Mouse (Mus musculus): ENCODE data around the gene Gm20696.

- TF ChIP-seq POLR2A (IDR thresholded peaks at IDR 0.05; ENCODE audit: borderline replicate concordance, insufficient read depth, low read length) = no peak
- no peak for TF ChIP-seq CTCF (IDR thresholded peaks at IDR 0.05; ENCODE audit: borderline replicate concordance, insufficient read depth, low read depth, low read length)
Measured at GRCm38 (mm10) chr6:99439878-99440361, 226.7 kb downstream of the Gm20696 start.

Measured in cerebellum, adult 2 months (tissue).